Mouse (Mus musculus): ENCODE results near the gene Rab3c. TPM values are rescaled to one million over a fixed set of nuclear protein-coding genes. Genes with fewer than 3 reads are reported as not detected.

The Rab3c gene
- polyA plus RNA-seq, 1 experiment = 89.6 TPM

GRCm38 (mm10) chr13:110018431-110018901 lies 262.3 kb downstream of the Rab3c start:
- no peak for TF ChIP-seq POLR2A (IDR thresholded peaks at IDR 0.05; ENCODE audit: borderline replicate concordance, extremely low read depth, insufficient read depth, insufficient read length, poor library complexity, severe bottlenecking)
- TF ChIP-seq CTCF (IDR thresholded peaks at IDR 0.05; ENCODE audit: borderline replicate concordance, extremely low read depth, insufficient read depth, insufficient read length) = peak; percentile 87
- DNase-seq (ENCODE audit: low read depth) = peak; percentile 95

- DNase-seq (ENCODE audit: low read depth) = peak; percentile 67
- TF ChIP-seq POLR2A (IDR thresholded peaks at IDR 0.05; ENCODE audit: borderline replicate concordance, extremely low read depth, insufficient read depth, insufficient read length, poor library complexity, severe bottlenecking) (no peak), CTCF (IDR thresholded peaks at IDR 0.05; ENCODE audit: borderline replicate concordance, extremely low read depth, insufficient read depth, insufficient read length) (no peak)
Observed at GRCm38 (mm10) chr13:110012029-110012428, 268.8 kb downstream of the Rab3c start.

- no peak for TF ChIP-seq POLR2A (IDR thresholded peaks at IDR 0.05; ENCODE audit: borderline replicate concordance, extremely low read depth, insufficient read depth, insufficient read length, poor library complexity, severe bottlenecking)
- no peak for DNase-seq (ENCODE audit: low read depth)
Observed at GRCm38 (mm10) chr13:110010876-110011275, 269.9 kb downstream of the Rab3c start.

GRCm38 (mm10) chr13:110008539-110008938 lies 272.3 kb downstream of the Rab3c start:
- TF ChIP-seq POLR2A (IDR thresholded peaks at IDR 0.05; ENCODE audit: borderline replicate concordance, extremely low read depth, insufficient read depth, insufficient read length, poor library complexity, severe bottlenecking) = no peak
- no peak for TF ChIP-seq CTCF (IDR thresholded peaks at IDR 0.05; ENCODE audit: borderline replicate concordance, extremely low read depth, insufficient read depth, insufficient read length)
- DNase-seq (ENCODE audit: low read depth) = peak; percentile 84

- TF ChIP-seq POLR2A (IDR thresholded peaks at IDR 0.05; ENCODE audit: borderline replicate concordance, extremely low read depth, insufficient read depth, insufficient read length, poor library complexity, severe bottlenecking) (no peak), CTCF (IDR thresholded peaks at IDR 0.05; ENCODE audit: borderline replicate concordance, extremely low read depth, insufficient read depth, insufficient read length) (no peak)
- DNase-seq (ENCODE audit: low read depth) = no peak
Observed at GRCm38 (mm10) chr13:110006106-110006781, 274.6 kb downstream of the Rab3c start.

Other genes with a start within 250 kb of the Rab3c start
- gene Gapt, start 76.2 kb upstream of the Rab3c start, polyA plus RNA-seq (2012; rRNA removed) = 0.06 and 0.08 TPM in 2 replicates
- gene Plk2, start 114.0 kb upstream of the Rab3c start, polyA plus RNA-seq (2012; rRNA removed) = 59.8 and 73.6 TPM in 2 replicates

All from brain, embryonic 14.5 days (tissue).